Mouse (Mus musculus) bone marrow, adult 2 months (tissue): ENCODE data around the gene Dynlt1c. TPM values are rescaled to one million over a fixed set of nuclear protein-coding genes. Genes with fewer than 3 reads are reported as not detected.
"Not testable (repeated sequence)": the region's sequence is repeated elsewhere in the genome, so short reads cannot be mapped to it uniquely, and the experiment has no call there.

ENCODE experiments used
- H3K27ac ChIP-seq: fragments of 200-500 bp; 2 replicates; pipeline ENCODE4 v1.5.1; 2012; ENCODE audit warnings: low read depth, mild to moderate bottlenecking, control low read depth, inconsistent platforms, low read length; ENCODE audit not compliant: control insufficient read depth, poor library complexity, insufficient read depth
- H3K4me1 ChIP-seq: fragments of 200-500 bp; 2 replicates; pipeline ENCODE4 v1.6.1; 2011; ENCODE audit warnings: low read length; ENCODE audit not compliant: control insufficient read depth, insufficient read depth
- H3K4me3 ChIP-seq: fragments of 200-500 bp; replicated peaks from 2 replicates; pipeline ENCODE3; 2011; ENCODE audit warnings: mild to moderate bottlenecking, low read depth, low read length, control low read depth; ENCODE audit not compliant: control insufficient read depth
- CTCF ChIP-seq: fragments of 200-500 bp; IDR thresholded peaks from 2 replicates; pipeline ENCODE4 v1.5.1; 2011; ENCODE audit warnings: low read length, control low read depth; ENCODE audit not compliant: control insufficient read depth, insufficient read depth
- POLR2A ChIP-seq: fragments of 200-500 bp; IDR thresholded peaks from 2 replicates; pipeline ENCODE4 v1.6.1; 2011; ENCODE audit warnings: low read depth, mild to moderate bottlenecking, control low read depth, low read length, borderline replicate concordance; ENCODE audit not compliant: control insufficient read depth
- WGBS: fragments of 180-500 bp; shearing (Covaris S2); methylation state at CpG from one replicate; pipeline ENCODE4 v1.1.7; 2018; 5-methylcytosine and 5-hydroxymethylcytosine counted together
- polyA plus RNA-seq: library from polyadenylated mRNA; stranded (reverse); fragments of >200 nt; gene quantifications from 2 replicates; pipeline ENCODE4 v1.2.4, GENCODE M21; 2011; ENCODE audit warnings: low replicate concordance; ENCODE audit not compliant: missing spikeins, insufficient read depth, insufficient read length

Gene Dynlt1c
- polyA plus RNA-seq, 1 experiment, result 17.8 TPM

GRCm38 (mm10) chr17:6630398-6630797 is 28.9 kb downstream of the Dynlt1c start:
- H3K4me3 ChIP-seq, H3K27ac ChIP-seq, H3K4me1 ChIP-seq: not testable (repeated sequence)
- WGBS, result 87% methylated on average over 4 of the region's 4 CpGs

GRCm38 (mm10) chr17:6632850-6633249 is 31.4 kb downstream of the Dynlt1c start:
- H3K27ac ChIP-seq, H3K4me1 ChIP-seq, H3K4me3 ChIP-seq: not testable (repeated sequence)
- 86% methylated on average over 6 of the region's 6 CpGs for WGBS

GRCm38 (mm10) chr17:6635781-6636180 is 34.3 kb downstream of the Dynlt1c start:
- H3K27ac ChIP-seq, H3K4me1 ChIP-seq, H3K4me3 ChIP-seq: not testable (repeated sequence)
- 83% methylated on average over 2 of the region's 4 CpGs for WGBS

- Histone ChIP-seq H3K27ac (no peak overlapping the region), H3K4me1 (no peaks in the 10 kb centered on the region), H3K4me3 (no peak overlapping the region)
- WGBS, result 86% methylated on average over 5 of the region's 5 CpGs
- no peak for TF ChIP-seq CTCF
- TF ChIP-seq POLR2A, result no peak
These were observed 35.4 kb downstream of the Dynlt1c start for GRCm38 (mm10) chr17:6636861-6637260.

GRCm38 (mm10) chr17:6637434-6637833 is 36.0 kb downstream of the Dynlt1c start:
- H3K4me3 ChIP-seq, H3K27ac ChIP-seq, H3K4me1 ChIP-seq: not testable (repeated sequence)
- 82% methylated on average over 4 of the region's 4 CpGs for WGBS

GRCm38 (mm10) chr17:6638444-6638843 is 37.0 kb downstream of the Dynlt1c start:
- WGBS, result 20% methylated on average over 8 of the region's 8 CpGs
- H3K4me3 ChIP-seq, H3K4me1 ChIP-seq, H3K27ac ChIP-seq: not testable (repeated sequence)

GRCm38 (mm10) chr17:6639486-6639885 is 38.0 kb downstream of the Dynlt1c start:
- WGBS, result 86% methylated on average over 18 of the region's 21 CpGs
- H3K27ac ChIP-seq, H3K4me3 ChIP-seq, H3K4me1 ChIP-seq: not testable (repeated sequence)

- WGBS, result 87% methylated on average over 10 of the region's 10 CpGs
- H3K4me3 ChIP-seq, H3K4me1 ChIP-seq, H3K27ac ChIP-seq: not testable (repeated sequence)
These were observed 38.7 kb downstream of the Dynlt1c start for GRCm38 (mm10) chr17:6640044-6640637.

- not testable (repeated sequence) for H3K4me1 ChIP-seq, H3K4me3 ChIP-seq, H3K27ac ChIP-seq
- WGBS, result 43% methylated on average over 14 of the region's 14 CpGs
These were observed 39.4 kb downstream of the Dynlt1c start for GRCm38 (mm10) chr17:6640771-6641429.

- 85% methylated on average over 7 of the region's 9 CpGs for WGBS
- not testable (repeated sequence) for H3K4me1 ChIP-seq, H3K27ac ChIP-seq, H3K4me3 ChIP-seq
These were observed 42.7 kb downstream of the Dynlt1c start for GRCm38 (mm10) chr17:6644210-6644609.

- not testable (repeated sequence) for H3K4me1 ChIP-seq, H3K27ac ChIP-seq, H3K4me3 ChIP-seq
- WGBS, result 80% methylated on average over 4 of the region's 4 CpGs
These were observed 43.2 kb downstream of the Dynlt1c start for GRCm38 (mm10) chr17:6644673-6645072.

- H3K4me3 ChIP-seq, H3K4me1 ChIP-seq, H3K27ac ChIP-seq: not testable (repeated sequence)
- 79% methylated on average over 4 of the region's 4 CpGs for WGBS
These were observed 44.2 kb downstream of the Dynlt1c start for GRCm38 (mm10) chr17:6645668-6646067.

GRCm38 (mm10) chr17:6646841-6647240 is 45.4 kb downstream of the Dynlt1c start:
- not testable (repeated sequence) for H3K27ac ChIP-seq, H3K4me1 ChIP-seq, H3K4me3 ChIP-seq
- WGBS, result 96% methylated on average over 8 of the region's 8 CpGs

GRCm38 (mm10) chr17:6647452-6647851 is 46.0 kb downstream of the Dynlt1c start:
- not testable (repeated sequence) for H3K27ac ChIP-seq, H3K4me1 ChIP-seq, H3K4me3 ChIP-seq
- 92% methylated on average over 3 of the region's 3 CpGs for WGBS
